Mouse (Mus musculus): ENCODE results near the gene Gtse1. TPM values are rescaled to one million over a fixed set of nuclear protein-coding genes. Genes with fewer than 3 reads are reported as not detected.

Gene Gtse1
- 25.8 and 27.4 TPM in 2 replicates for polyA plus RNA-seq (2014; fragmentation: Nextera tagmentation; extraction: Ambion mirVana)

DNA sequence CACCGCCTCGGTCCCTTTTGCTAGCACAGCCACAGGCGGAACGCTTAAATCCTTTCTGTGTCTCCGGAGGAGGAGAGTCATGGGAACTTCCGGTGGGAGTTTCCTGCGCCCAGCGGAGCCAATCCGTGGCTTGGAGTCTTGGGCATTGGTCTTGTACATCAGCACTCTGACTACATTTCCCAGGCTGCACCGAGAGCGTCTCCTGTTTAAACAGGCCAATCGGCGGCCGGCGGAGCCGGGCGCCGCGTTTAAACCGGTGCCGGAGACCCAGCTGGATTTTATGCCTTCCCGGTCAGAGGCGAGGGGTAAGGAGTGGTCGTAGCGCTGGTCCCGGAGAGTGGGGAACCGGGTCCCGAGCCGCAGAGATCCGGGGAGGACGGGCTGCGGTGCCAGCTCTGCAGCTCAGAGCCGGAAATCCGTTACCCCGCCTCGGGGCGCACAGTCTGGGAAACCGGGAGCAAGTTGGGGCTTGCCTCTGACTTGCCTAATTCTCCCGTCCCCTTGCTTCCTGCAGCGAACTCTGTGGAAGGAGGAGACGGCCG lies at the start of gene Gtse1:
Gtse1 (plus strand) TSS at position 256 of the 542 bp plus-strand sequence.
- WGBS, result under 1% methylated on average over 42 of the region's 42 CpGs
- peak within 1 kb of the TSS; percentile 71 for H3K4me3 ChIP-seq (ENCODE audit: low read depth, low read length)

DNA sequence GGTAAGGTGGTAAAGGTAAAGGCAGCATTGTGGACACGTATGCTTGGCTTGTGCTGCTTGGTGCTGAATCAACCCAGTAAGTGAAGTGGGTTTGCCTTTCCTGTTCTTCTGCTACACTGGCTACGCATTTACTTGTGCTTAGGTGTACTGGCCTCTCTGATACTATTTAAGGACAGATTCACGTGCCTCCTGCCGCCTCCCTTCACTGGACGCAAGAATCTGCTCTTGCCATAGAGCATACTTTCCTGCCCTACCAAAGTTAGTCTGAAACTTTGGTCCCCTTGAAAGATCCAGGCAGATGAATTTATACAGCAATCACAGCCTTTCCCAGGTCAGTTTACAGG lies 49.1 kb upstream of the Gtse1 start:
- H3K4me1 ChIP-seq (replicated peaks; ENCODE audit: control insufficient read depth, insufficient read depth, low read length), result peaks cover 8% of the 10 kb centered on the region
- no peaks in the 10 kb centered on the region for H3K27me3 ChIP-seq (replicated peaks; ENCODE audit: control insufficient read depth, insufficient read depth, low read length)
- no peak for ATAC-seq (replicated peaks; ENCODE audit: low FRiP score, low TSS enrichment, low read depth)
- no peaks in the 10 kb centered on the region for H3K9me3 ChIP-seq (ENCODE audit: control insufficient read depth, low read length)
- peak overlapping the region; percentile 64 for H3K4me3 ChIP-seq (ENCODE audit: low read depth, low read length)
- peak overlapping the region; percentile 87 for H3K4me2 ChIP-seq (ENCODE audit: low read length)
- whole genome bisulfite sequencing, result 77% methylated on average over 5 of the region's 5 CpGs
- peak overlapping the region; percentile 74 for H3K9ac ChIP-seq (ENCODE audit: low read length)
- no peak overlapping the region for H3K27ac ChIP-seq (ENCODE audit: low read depth)
- no peak for DNase-seq (ENCODE audit: low spot score)
- H3K36me3 ChIP-seq (ENCODE audit: control insufficient read depth, insufficient read depth, low read length), result no peaks in the 10 kb centered on the region

More for the DNA sequence above, at the start of gene Gtse1:
- ATAC-seq (replicated peaks; ENCODE audit: low FRiP score, low TSS enrichment, low read depth), result peak; percentile 96
- Histone ChIP-seq H3K4me2 (ENCODE audit: low read length) (peak within 1 kb of the TSS; percentile 77), H3K9me3 (ENCODE audit: control insufficient read depth, low read length) (no peaks in the 10 kb centered on the region), H3K9ac (ENCODE audit: low read length) (peak within 1 kb of the TSS; percentile 65), H3K27me3 (replicated peaks; ENCODE audit: control insufficient read depth, insufficient read depth, low read length) (no peaks in the 10 kb centered on the region), H3K36me3 (ENCODE audit: control insufficient read depth, insufficient read depth, low read length) (peaks cover 34% of the 10 kb centered on the region), H3K4me1 (replicated peaks; ENCODE audit: control insufficient read depth, insufficient read depth, low read length) (peaks cover 16% of the 10 kb centered on the region), H3K27ac (ENCODE audit: low read depth) (peak within 1 kb of the TSS; percentile 5; the same call in 1 of the 2 replicates)
- peak; percentile 93 for DNase-seq (ENCODE audit: low spot score)

DNA sequence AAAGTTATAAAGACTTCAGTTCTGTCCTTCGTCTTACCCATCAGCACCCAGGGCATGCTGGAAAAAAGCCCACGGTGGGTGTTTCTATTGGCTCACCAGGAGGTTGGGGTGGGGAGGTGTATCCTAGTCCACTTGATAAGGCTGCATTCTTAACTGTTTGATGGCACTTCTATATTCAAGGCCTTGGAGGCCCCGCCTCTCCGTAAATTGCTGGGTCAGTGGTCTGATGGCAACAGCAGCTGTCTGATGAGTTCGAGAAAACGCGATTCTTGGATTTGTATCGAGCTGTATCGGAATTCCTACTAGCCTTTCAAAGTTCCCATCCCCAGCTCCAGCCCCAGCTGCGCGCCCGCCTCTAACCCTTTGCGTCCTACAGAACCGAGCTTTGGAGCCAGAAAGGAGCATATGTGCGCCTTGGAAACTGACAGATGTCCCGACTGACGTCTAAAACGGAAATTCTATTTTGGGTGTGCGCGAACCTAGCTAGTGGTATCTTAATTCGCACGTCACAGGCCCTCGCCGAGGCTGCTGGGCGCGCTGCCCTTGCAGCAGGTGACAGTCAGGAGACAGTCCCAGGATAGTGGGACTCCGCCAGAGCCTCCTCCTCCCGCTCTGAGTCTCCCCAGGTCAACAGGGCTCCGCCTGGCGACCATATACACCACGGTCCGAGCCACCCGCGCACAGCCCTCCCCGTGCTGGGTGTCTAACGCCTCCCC lies 48.6 kb upstream of the Gtse1 start:
- H3K27me3 ChIP-seq (replicated peaks; ENCODE audit: control insufficient read depth, insufficient read depth, low read length), result no peaks in the 10 kb centered on the region
- peak overlapping the region; percentile 60; the same call in 1 of the 2 replicates for H3K27ac ChIP-seq (ENCODE audit: low read depth)
- H3K4me2 ChIP-seq (ENCODE audit: low read length), result peak overlapping the region; percentile 87
- WGBS, result 2% methylated on average over 36 of the region's 36 CpGs
- no peaks in the 10 kb centered on the region for H3K36me3 ChIP-seq (ENCODE audit: control insufficient read depth, insufficient read depth, low read length)
- DNase-seq (ENCODE audit: low spot score) (no peak), ATAC-seq (replicated peaks; ENCODE audit: low FRiP score, low TSS enrichment, low read depth) (peak; percentile 84)
- peaks cover 8% of the 10 kb centered on the region for H3K4me1 ChIP-seq (replicated peaks; ENCODE audit: control insufficient read depth, insufficient read depth, low read length)
- peak overlapping the region; percentile 64 for H3K4me3 ChIP-seq (ENCODE audit: low read depth, low read length)
- peak overlapping the region; percentile 74 for H3K9ac ChIP-seq (ENCODE audit: low read length)
- H3K9me3 ChIP-seq (ENCODE audit: control insufficient read depth, low read length), result no peaks in the 10 kb centered on the region

DNA sequence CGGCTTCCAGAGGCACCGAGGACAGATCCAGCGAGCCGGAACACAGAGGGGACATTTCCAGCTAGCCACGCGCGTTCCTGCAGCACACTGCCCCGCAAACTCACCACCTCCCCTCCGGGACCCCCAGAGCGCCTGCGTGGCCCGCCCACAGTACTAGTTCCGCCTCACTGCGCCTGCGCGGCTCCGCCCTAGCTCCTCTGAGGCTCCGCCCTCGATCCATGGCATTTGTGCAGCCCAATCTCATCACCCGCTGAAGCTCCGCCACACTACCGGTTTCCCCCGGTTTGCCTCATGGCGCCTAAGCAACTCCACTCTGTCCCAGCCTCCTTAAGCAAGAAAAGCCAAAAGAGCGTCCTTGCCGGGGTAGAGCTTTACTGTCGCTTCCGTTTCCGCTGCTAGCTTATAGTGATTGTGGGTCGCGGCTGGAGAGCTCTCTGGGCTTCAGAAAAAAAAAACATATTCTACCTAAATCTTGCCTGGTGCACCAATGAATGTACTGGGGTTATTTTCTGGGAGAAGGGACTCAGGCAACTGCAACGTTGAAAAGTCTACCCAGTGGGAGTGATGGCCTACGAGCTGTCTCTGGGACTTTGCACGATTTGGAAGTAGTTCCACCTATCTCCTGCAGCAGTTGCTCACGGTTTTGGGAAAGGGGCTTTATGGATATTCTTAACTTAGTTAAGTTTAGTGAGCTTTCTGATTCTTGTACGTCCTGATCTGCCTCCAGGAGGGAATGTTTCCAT lies 47.8 kb upstream of the Gtse1 start, which contains the start of gene Cdpf1:
Cdpf1 (minus strand) TSS at position 163 of the 743 bp plus-strand sequence.
- 3% methylated on average over 35 of the region's 36 CpGs for WGBS
- no peaks in the 10 kb centered on the region for H3K27me3 ChIP-seq (replicated peaks; ENCODE audit: control insufficient read depth, insufficient read depth, low read length)
- peak within 1 kb of the TSS; percentile 74 for H3K9ac ChIP-seq (ENCODE audit: low read length)
- DNase-seq (ENCODE audit: low spot score) (peak; percentile 99), ATAC-seq (replicated peaks; ENCODE audit: low FRiP score, low TSS enrichment, low read depth) (peak; percentile 89)
- H3K36me3 ChIP-seq (ENCODE audit: control insufficient read depth, insufficient read depth, low read length), result no peaks in the 10 kb centered on the region
- peak within 1 kb of the TSS; percentile 64 for H3K4me3 ChIP-seq (ENCODE audit: low read depth, low read length)
- H3K9me3 ChIP-seq (ENCODE audit: control insufficient read depth, low read length), result no peaks in the 10 kb centered on the region
- H3K4me2 ChIP-seq (ENCODE audit: low read length), result peak within 1 kb of the TSS; percentile 87
- H3K27ac ChIP-seq (ENCODE audit: low read depth), result peak within 1 kb of the TSS; percentile 91
- H3K4me1 ChIP-seq (replicated peaks; ENCODE audit: control insufficient read depth, insufficient read depth, low read length), result peaks cover 8% of the 10 kb centered on the region

DNA sequence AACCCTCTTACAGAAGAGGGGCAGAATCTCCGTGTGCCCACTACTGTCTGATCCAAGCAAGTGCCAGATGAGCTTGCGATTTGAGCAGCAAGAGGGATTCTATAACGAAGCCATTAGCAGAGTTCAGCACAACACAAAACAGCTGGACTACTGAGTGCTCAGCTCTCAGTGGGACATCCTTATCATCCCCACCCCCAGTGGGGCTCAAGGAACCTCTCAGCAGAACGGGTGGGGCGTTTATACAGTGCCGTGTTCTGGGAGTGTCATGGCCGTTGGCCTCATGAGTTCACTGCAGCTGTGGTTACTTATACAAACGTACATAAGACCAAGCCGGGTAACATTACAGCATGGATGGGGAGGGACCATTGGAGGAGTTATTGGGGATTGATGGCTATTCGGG lies 46.1 kb upstream of the Gtse1 start:
- H3K4me2 ChIP-seq (ENCODE audit: low read length), result no peak overlapping the region
- peaks cover 3% of the 10 kb centered on the region; the same call in 1 of the 2 replicates for H3K9me3 ChIP-seq (ENCODE audit: control insufficient read depth, low read length)
- H3K9ac ChIP-seq (ENCODE audit: low read length), result no peak overlapping the region
- no peak overlapping the region for H3K4me3 ChIP-seq (ENCODE audit: low read depth, low read length)
- H3K27ac ChIP-seq (ENCODE audit: low read depth), result no peak overlapping the region
- H3K36me3 ChIP-seq (ENCODE audit: control insufficient read depth, insufficient read depth, low read length), result no peaks in the 10 kb centered on the region
- H3K4me1 ChIP-seq (replicated peaks; ENCODE audit: control insufficient read depth, insufficient read depth, low read length), result peaks cover 8% of the 10 kb centered on the region
- no peak for ATAC-seq (replicated peaks; ENCODE audit: low FRiP score, low TSS enrichment, low read depth)
- 63% methylated on average over 10 of the region's 10 CpGs for WGBS
- no peaks in the 10 kb centered on the region for H3K27me3 ChIP-seq (replicated peaks; ENCODE audit: control insufficient read depth, insufficient read depth, low read length)
- DNase-seq (ENCODE audit: low spot score), result no peak

DNA sequence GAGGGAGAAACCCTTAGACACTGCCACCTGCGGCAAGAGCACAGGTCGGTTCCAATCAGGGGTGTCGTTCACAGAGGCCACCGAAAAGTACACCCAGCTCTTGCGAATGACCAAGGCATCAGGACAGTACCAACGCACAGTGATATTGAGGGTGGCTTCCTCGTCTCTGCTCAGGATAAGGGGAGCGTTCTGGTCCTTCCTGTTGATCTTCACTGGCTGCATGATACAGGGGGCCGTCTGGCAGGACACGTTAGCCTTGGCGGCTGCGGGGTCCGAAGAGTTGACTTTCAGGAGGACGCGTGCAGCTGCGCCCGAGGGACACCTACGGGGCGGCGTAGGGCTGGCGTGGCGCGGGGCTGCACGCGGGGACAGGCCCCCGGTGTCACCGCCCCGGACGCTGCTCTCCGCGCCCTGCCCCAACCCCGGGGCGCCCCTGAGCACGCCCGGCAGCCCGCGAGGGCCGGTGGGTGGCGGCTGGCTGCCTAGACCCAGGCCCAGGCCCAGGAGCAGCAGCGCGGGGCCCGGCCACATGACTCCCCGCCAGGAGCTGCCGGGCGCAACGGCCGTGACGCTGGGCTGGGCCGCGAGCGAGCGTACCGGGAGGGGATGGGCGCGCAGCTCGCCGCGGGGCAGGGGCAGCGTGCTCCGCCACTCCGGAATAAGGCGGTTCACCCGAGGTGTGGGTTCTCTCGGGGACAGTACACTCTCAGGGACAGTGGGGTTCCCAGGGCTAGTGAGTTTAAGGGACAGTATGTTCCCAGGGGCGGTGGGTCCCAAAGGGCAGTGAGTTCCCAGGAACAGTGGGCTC lies 38.1 kb upstream of the Gtse1 start, which contains the start of gene Pkdrej:
Pkdrej (minus strand) TSS at position 532 of the 808 bp plus-strand sequence.
- no peaks in the 10 kb centered on the region for H3K36me3 ChIP-seq (ENCODE audit: control insufficient read depth, insufficient read depth, low read length)
- H3K27me3 ChIP-seq (replicated peaks; ENCODE audit: control insufficient read depth, insufficient read depth, low read length), result 0 out of 2 replicates have a peak, but pooled peaks cover 11% of the 10 kb centered on the region
- DNase-seq (ENCODE audit: low spot score), result peak; percentile 74
- H3K27ac ChIP-seq (ENCODE audit: low read depth), result no peak within 1 kb of the TSS
- peak; percentile 81 for ATAC-seq (replicated peaks; ENCODE audit: low FRiP score, low TSS enrichment, low read depth)
- peaks cover 3% of the 10 kb centered on the region; the same call in 1 of the 2 replicates for H3K9me3 ChIP-seq (ENCODE audit: control insufficient read depth, low read length)
- no peaks in the 10 kb centered on the region for H3K4me1 ChIP-seq (replicated peaks; ENCODE audit: control insufficient read depth, insufficient read depth, low read length)
- peak within 1 kb of the TSS; percentile 37 for H3K4me3 ChIP-seq (ENCODE audit: low read depth, low read length)
- H3K9ac ChIP-seq (ENCODE audit: low read length), result peak within 1 kb of the TSS; percentile 58
- H3K4me2 ChIP-seq (ENCODE audit: low read length), result peak within 1 kb of the TSS; percentile 74
- WGBS, result 1% methylated on average over 60 of the region's 65 CpGs

DNA sequence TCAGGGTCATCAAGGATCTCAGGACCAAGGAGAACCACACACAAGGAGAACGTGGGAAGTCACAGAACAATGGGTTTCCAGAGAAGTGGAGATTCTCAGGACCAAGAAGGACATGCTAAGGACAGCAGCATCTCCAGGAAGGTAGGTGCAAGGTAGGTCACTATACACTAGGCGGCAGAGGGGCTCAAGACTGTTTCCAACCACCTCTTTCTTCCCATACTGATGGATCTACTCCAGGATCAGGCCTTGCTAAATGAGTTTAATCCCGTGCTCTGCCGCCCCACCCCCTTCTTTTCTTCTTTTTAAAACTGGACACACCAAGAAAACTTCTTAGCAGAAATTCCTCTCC lies 37.6 kb upstream of the Gtse1 start:
- WGBS, result 16% methylated on average over 4 of the region's 4 CpGs
- peak overlapping the region; percentile 37 for H3K4me3 ChIP-seq (ENCODE audit: low read depth, low read length)
- no peaks in the 10 kb centered on the region for H3K4me1 ChIP-seq (replicated peaks; ENCODE audit: control insufficient read depth, insufficient read depth, low read length)
- DNase-seq (ENCODE audit: low spot score) (no peak), ATAC-seq (replicated peaks; ENCODE audit: low FRiP score, low TSS enrichment, low read depth) (peak; percentile 74)
- H3K27ac ChIP-seq (ENCODE audit: low read depth), result no peak overlapping the region
- peak overlapping the region; percentile 58 for H3K9ac ChIP-seq (ENCODE audit: low read length)
- H3K27me3 ChIP-seq (replicated peaks; ENCODE audit: control insufficient read depth, insufficient read depth, low read length), result 0 out of 2 replicates have a peak, but pooled peaks cover 11% of the 10 kb centered on the region
- peaks cover 3% of the 10 kb centered on the region; the same call in 1 of the 2 replicates for H3K9me3 ChIP-seq (ENCODE audit: control insufficient read depth, low read length)
- H3K4me2 ChIP-seq (ENCODE audit: low read length), result peak overlapping the region; percentile 74
- H3K36me3 ChIP-seq (ENCODE audit: control insufficient read depth, insufficient read depth, low read length), result no peaks in the 10 kb centered on the region

DNA sequence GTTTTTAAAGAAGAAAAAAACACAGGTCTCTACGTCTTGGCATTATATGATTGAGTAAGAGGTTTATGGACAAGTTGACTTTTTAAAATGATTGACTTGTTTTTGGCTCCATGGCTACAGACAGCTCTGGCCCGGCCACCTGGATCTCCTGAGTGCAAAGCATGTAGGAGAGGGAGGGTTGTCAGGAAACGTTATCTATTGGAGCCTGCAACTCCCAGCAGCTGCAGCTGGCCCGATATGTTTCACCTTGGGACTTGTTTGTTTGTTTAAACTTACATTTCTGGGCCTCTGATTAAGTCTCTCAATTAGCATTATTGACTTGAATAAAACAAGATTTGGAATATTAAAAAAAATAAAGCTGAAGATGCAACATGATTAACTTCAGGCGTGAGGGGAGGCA lies 32.9 kb upstream of the Gtse1 start:
- H3K9me3 ChIP-seq (ENCODE audit: control insufficient read depth, low read length), result no peaks in the 10 kb centered on the region
- no peak overlapping the region for H3K9ac ChIP-seq (ENCODE audit: low read length)
- no peak for DNase-seq (ENCODE audit: low spot score)
- H3K27me3 ChIP-seq (replicated peaks; ENCODE audit: control insufficient read depth, insufficient read depth, low read length), result no peaks in the 10 kb centered on the region
- no peaks in the 10 kb centered on the region for H3K36me3 ChIP-seq (ENCODE audit: control insufficient read depth, insufficient read depth, low read length)
- peaks cover 1% of the 10 kb centered on the region; the same call in 1 of the 2 replicates for H3K4me1 ChIP-seq (replicated peaks; ENCODE audit: control insufficient read depth, insufficient read depth, low read length)
- no peak overlapping the region for H3K4me2 ChIP-seq (ENCODE audit: low read length)
- WGBS, result 46% methylated on average over 5 of the region's 5 CpGs
- H3K4me3 ChIP-seq (ENCODE audit: low read depth, low read length), result no peak overlapping the region
- H3K27ac ChIP-seq (ENCODE audit: low read depth), result no peak overlapping the region
- ATAC-seq (replicated peaks; ENCODE audit: low FRiP score, low TSS enrichment, low read depth), result no peak
